Mouse (Mus musculus) frontal cortex, adult (tissue): ENCODE measurements at regions not wholly inside any gene's neighbourhood (a gene's known extent, or its start where the extent isn't known, plus 50 kb on each side); places are given as distances from the start of the nearest gene placed in this dataset.
"Not testable (repeated sequence)": the region's sequence is repeated elsewhere in the genome, so short reads cannot be mapped to it uniquely, and the experiment has no call there.

Experiments used
- ATAC-seq: cut with Nextera tagmentation; 2 replicates; pipeline ENCODE4 v1.9.2; 2017; ENCODE audit warnings: mild to moderate bottlenecking, moderate library complexity, mixed read lengths; ENCODE audit not compliant: low TSS enrichment

GRCm38 (mm10) chr10:104592009-104592603 lies 398.3 kb downstream of the Gm4340 start:
- ATAC-seq, result no peak

- peak; percentile 89 for ATAC-seq
These were observed 402.1 kb downstream of the Gm4340 start for GRCm38 (mm10) chr10:104595920-104596319.

- no peak for ATAC-seq
These were observed 433.8 kb downstream of the Gm4340 start for GRCm38 (mm10) chr10:104627629-104628028.

- ATAC-seq, result no peak
These were observed 457.2 kb downstream of the Gm4340 start for GRCm38 (mm10) chr10:104651020-104651419.

GRCm38 (mm10) chr10:104660298-104660697 lies 466.5 kb downstream of the Gm4340 start:
- ATAC-seq, result no peak

GRCm38 (mm10) chr10:104661672-104662071 lies 467.8 kb downstream of the Gm4340 start:
- ATAC-seq, result no peak

- ATAC-seq, result no peak
These were observed 474.4 kb downstream of the Gm4340 start for GRCm38 (mm10) chr10:104668286-104668685.

GRCm38 (mm10) chr10:104684717-104685336 lies 491.0 kb downstream of the Gm4340 start:
- ATAC-seq, result no peak

- no peak for ATAC-seq
These were observed 492.0 kb downstream of the Gm4340 start for GRCm38 (mm10) chr10:104685857-104686256.

GRCm38 (mm10) chr10:104686669-104687068 lies 492.8 kb downstream of the Gm4340 start:
- peak; percentile 74 for ATAC-seq

- no peak for ATAC-seq
These were observed 501.1 kb downstream of the Gm4340 start for GRCm38 (mm10) chr10:104694974-104695373.

GRCm38 (mm10) chr10:104708926-104709325 lies 515.1 kb downstream of the Gm4340 start:
- no peak for ATAC-seq

- not testable (repeated sequence) for ATAC-seq
These were observed 519.6 kb downstream of the Gm4340 start for GRCm38 (mm10) chr10:104713281-104713915.
